Mouse (Mus musculus) stomach, postnatal 0 days (tissue): Measurements from ENCODE around the gene Nktr. TPM values are rescaled to one million over a fixed set of nuclear protein-coding genes. Genes with fewer than 3 reads are reported as not detected.

ENCODE experiments used
- ATAC-seq: fragments of 200-750 bp; cut with Nextera tagmentation; 2 replicates; pipeline ENCODE4 v1.8.0; 2017; ENCODE audit not compliant: low FRiP score, low TSS enrichment
- DNase-seq: peaks from one replicate; pipeline ENCODE4 v3.0.0-alpha.2; 2016; ENCODE audit warnings: low spot score
- H3K27ac ChIP-seq: fragments of 300-500 bp; sonication (generic); replicated peaks from 2 replicates; pipeline ENCODE4 v1.5.1; 2014; ENCODE audit warnings: mild to moderate bottlenecking, control low read depth
- H3K27me3 ChIP-seq: fragments of 300-500 bp; sonication (generic); 2 replicates; pipeline ENCODE4 v1.6.1; 2014; ENCODE audit warnings: low read length; ENCODE audit not compliant: control insufficient read depth, insufficient read depth
- H3K36me3 ChIP-seq: fragments of 300-500 bp; sonication (generic); 2 replicates; pipeline ENCODE4 v1.6.1; 2014; ENCODE audit warnings: low read length, mixed read lengths; ENCODE audit not compliant: control insufficient read depth, insufficient read depth
- H3K4me1 ChIP-seq: fragments of 300-500 bp; sonication (generic); replicated peaks from 2 replicates; pipeline ENCODE4 v1.6.1; 2014; ENCODE audit warnings: antibody characterized with exemption; ENCODE audit not compliant: control insufficient read depth, insufficient read depth
- H3K4me2 ChIP-seq: fragments of 300-500 bp; sonication (generic); replicated peaks from 2 replicates; pipeline ENCODE4 v1.6.1; 2014; ENCODE audit warnings: low read depth, mild to moderate bottlenecking, control low read depth, moderate library complexity
- H3K4me3 ChIP-seq: fragments of 300-500 bp; sonication (generic); 2 replicates; pipeline ENCODE4 v1.5.1; 2014; ENCODE audit warnings: low read depth, low read length, control low read depth
- H3K9ac ChIP-seq: fragments of 300-500 bp; sonication (generic); 2 replicates; pipeline ENCODE4 v1.6.1; 2014; ENCODE audit warnings: mild to moderate bottlenecking, low read length, control low read depth, mixed read lengths
- H3K9me3 ChIP-seq: fragments of 300-500 bp; sonication (generic); 2 replicates; pipeline ENCODE4 v1.6.1; 2016; ENCODE audit warnings: low read length; ENCODE audit not compliant: control insufficient read depth
- CTCF ChIP-seq: IDR thresholded peaks from 2 replicates; pipeline ENCODE4 v1.5.1; 2016; ENCODE audit warnings: antibody characterized with exemption, low read depth, mild to moderate bottlenecking, moderate library complexity
- EP300 ChIP-seq: optimal IDR thresholded peaks from 2 replicates; pipeline ENCODE3; 2016; ENCODE audit warnings: antibody characterized with exemption
- WGBS: fragments of 180-500 bp; shearing (Covaris S2); extraction: QIAGEN DNeasy Blood & Tissue Kit; methylation state at CpG from one replicate; pipeline ENCODE4 v1.1.7; 2014; 5-methylcytosine and 5-hydroxymethylcytosine counted together
- polyA plus RNA-seq: library from polyadenylated mRNA; unstranded; fragments of >200 nt; fragmentation: Nextera tagmentation; extraction: Ambion mirVana; gene quantifications from 2 replicates; pipeline ENCODE4 v1.2.1, GENCODE M21; 2015

Gene Nktr
- 27.7 and 32.0 TPM in 2 replicates for polyA plus RNA-seq

DNA sequence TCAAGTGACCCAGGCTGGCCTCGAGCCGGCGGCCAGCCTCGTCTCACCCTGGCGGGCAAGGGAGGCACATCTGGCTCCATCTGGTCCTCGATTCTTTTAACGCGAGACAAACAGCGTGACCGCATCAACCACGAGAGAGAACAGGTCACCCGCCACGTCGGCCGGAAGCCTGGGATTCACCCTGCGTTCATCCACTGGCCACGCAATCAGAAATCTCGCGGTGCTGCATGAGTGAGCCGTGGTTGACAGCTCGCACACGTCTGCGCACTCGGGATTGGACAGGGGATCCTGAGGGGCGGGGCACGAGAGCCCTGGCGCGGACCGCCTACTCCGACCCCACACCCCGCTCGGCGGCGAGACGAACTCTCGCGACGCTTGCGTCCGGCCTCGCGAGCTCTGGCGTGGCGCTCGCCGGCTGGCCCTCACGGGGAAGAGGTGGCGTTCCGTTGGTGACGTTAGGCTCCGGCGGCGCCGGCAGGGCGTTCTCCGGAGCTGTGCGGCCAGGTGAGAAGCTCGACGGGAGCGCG, at the start of gene Nktr:
Gene Nktr (plus strand): TSS at position 378 of the 527 bp plus-strand sequence.
- Histone ChIP-seq H3K27ac (peak within 1 kb of the TSS; percentile 99), H3K4me3 (peak within 1 kb of the TSS; percentile 88), H3K4me2 (peak within 1 kb of the TSS; percentile 65), H3K27me3 (no peaks in the 10 kb centered on the region), H3K4me1 (no peaks in the 10 kb centered on the region), H3K9me3 (0 out of 2 replicates have a peak, but pooled peaks cover 3% of the 10 kb centered on the region), H3K36me3 (no peaks in the 10 kb centered on the region), H3K9ac (peak within 1 kb of the TSS; percentile 98)
- DNase-seq (peak; percentile 99), ATAC-seq (peak; percentile 99)
- 0% methylated on average over 56 of the region's 61 CpGs for whole genome bisulfite sequencing
- TF ChIP-seq CTCF (peak; percentile 48), EP300 (peak; percentile 96)

DNA sequence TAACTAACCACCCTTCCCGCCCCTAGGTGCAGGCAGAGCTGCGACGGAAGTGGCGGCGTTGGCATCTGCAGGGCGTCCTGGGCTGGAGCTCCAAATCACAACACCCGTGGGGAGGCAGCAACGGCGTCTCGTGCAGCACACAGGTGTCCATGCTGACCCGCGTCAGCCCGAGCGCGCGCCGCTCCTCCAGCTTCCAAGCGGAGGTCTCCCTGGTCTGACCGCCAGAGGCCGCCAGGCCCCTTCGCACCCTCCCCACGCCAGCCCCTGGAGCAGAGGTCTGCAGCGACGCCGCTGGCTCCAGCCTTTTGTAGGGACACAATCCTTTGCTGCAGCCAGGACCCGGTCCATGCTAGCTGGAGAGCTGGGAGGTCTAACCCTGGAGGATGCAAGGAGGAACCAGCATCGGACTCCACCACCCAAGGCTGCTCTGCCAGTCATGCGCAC, 49.6 kb upstream of the Nktr start:
- H3K4me2 ChIP-seq, result peak overlapping the region; percentile 47
- H3K9ac ChIP-seq, result peak overlapping the region; percentile 43; the same call in 1 of the 2 replicates
- H3K36me3 ChIP-seq, result no peaks in the 10 kb centered on the region
- H3K9me3 ChIP-seq, result no peaks in the 10 kb centered on the region
- H3K4me3 ChIP-seq, result peak overlapping the region; percentile 26
- DNase-seq (peak; percentile 73), ATAC-seq (peak; percentile 63)
- no peak overlapping the region for H3K27ac ChIP-seq
- no peaks in the 10 kb centered on the region for H3K27me3 ChIP-seq
- TF ChIP-seq EP300, result no peak
- peak; percentile 87 for TF ChIP-seq CTCF
- 0 out of 2 replicates have a peak, but pooled peaks cover 2% of the 10 kb centered on the region for H3K4me1 ChIP-seq
- WGBS, result 2% methylated on average over 28 of the region's 28 CpGs

DNA sequence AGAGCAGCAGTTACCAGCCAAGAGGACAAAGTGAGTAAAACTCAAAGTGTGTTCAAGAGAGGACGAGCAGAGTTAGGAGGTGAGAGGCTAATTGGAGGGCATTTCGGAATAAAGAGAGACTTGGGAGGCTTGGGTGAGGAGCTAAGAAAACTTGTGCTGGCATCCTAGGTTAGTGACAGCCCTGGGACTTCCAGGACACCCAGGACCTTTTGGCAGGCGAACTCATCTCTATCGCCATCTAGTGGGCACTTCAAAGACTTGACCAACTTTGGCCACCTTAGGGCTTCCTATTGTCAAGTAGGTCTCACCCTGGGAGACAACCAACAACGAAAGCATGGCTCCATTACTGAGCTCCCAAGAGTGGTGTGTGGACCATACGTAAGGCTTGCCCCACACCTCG, 47.7 kb upstream of the Nktr start:
- H3K9me3 ChIP-seq, result no peaks in the 10 kb centered on the region

DNA sequence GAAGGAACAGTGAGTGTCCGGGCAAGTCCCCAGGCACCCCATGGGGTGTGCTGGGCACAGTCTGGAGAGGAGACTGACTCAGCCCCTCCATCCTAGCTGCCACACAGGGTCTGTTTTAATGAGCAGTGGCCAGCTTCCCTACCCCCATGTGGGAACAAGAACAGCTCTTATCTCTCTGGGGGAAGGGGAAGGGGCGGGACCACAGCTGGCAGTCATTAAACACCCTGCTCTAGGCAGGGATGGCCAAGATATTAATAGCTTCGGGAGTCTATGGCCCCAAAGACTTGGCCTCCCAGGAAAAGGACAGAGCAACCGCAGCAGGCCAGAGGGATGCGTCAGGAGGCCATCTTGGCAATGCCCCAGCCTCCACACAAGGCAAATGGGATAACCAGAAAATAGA, 46.7 kb upstream of the Nktr start:
- TF ChIP-seq EP300 (no peak), CTCF (no peak)
- Histone ChIP-seq H3K4me2 (no peak overlapping the region), H3K9me3 (no peaks in the 10 kb centered on the region), H3K27ac (0 out of 2 replicates have a peak overlapping the region, but pooled peaks have one; percentile 18), H3K4me3 (no peak overlapping the region), H3K36me3 (no peaks in the 10 kb centered on the region), H3K27me3 (no peaks in the 10 kb centered on the region), H3K9ac (no peak overlapping the region), H3K4me1 (0 out of 2 replicates have a peak, but pooled peaks cover 2% of the 10 kb centered on the region)
- no peak for ATAC-seq
- 42% methylated on average over 5 of the region's 5 CpGs for WGBS
- no peak for DNase-seq

More for the DNA sequence above, 47.7 kb upstream of the Nktr start:
- 32% methylated on average over 7 of the region's 7 CpGs for WGBS
- Histone ChIP-seq H3K27ac (no peak overlapping the region), H3K36me3 (no peaks in the 10 kb centered on the region), H3K9ac (no peak overlapping the region), H3K27me3 (no peaks in the 10 kb centered on the region), H3K4me3 (no peak overlapping the region), H3K4me2 (no peak overlapping the region), H3K4me1 (0 out of 2 replicates have a peak, but pooled peaks cover 2% of the 10 kb centered on the region)
- TF ChIP-seq EP300, result no peak
- TF ChIP-seq CTCF, result peak; percentile 83
- ATAC-seq, result no peak; the same call in 1 of the 2 replicates
- DNase-seq, result peak; percentile 44

DNA sequence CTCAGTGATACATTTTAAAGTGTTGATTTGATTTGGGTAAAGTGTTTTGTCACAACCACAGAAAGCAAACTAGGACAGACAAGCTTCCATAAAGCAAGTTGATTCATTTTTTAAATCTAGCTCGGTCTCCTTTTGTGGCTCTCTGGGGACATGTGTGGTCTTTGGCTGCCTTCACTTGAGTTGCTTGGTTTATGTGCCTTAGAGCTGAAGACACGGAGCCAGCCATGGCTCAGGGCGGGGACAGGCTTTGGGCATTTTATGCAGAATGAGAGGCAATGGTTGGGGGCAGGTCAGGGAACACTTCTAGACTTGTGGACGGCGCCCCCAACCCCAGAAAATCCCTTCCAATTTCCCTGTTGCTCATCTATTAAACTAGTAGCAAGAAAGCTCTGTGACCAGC, 45.3 kb upstream of the Nktr start:
- Histone ChIP-seq H3K4me1 (0 out of 2 replicates have a peak, but pooled peaks cover 2% of the 10 kb centered on the region), H3K27me3 (no peaks in the 10 kb centered on the region), H3K36me3 (no peaks in the 10 kb centered on the region), H3K27ac (no peak overlapping the region), H3K9ac (no peak overlapping the region), H3K9me3 (no peaks in the 10 kb centered on the region), H3K4me2 (no peak overlapping the region), H3K4me3 (no peak overlapping the region)
- WGBS, result 84% methylated on average over 5 of the region's 5 CpGs
- TF ChIP-seq EP300 (no peak), CTCF (no peak)
- no peak for DNase-seq
- ATAC-seq, result no peak

DNA sequence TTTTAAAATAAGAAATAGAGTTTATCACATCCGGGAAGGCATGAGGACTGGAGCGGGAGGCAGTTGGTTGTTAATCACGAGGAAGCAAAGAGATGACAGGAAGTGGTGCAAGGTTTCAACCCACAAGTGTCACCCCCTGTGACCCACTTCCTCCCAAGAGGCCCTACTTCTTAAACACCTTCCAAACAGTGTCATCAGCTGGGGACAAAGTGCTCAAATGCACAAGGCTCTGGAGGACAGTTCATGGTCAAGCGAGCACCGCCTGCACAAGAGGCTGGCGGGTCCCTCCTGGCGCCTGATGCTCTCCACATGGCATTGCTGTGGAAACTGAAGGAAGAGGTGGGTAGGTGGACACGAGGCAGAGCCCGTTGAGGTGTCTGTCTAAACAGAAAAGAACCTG, 44.0 kb upstream of the Nktr start:
- no peak for DNase-seq
- TF ChIP-seq EP300, result no peak
- no peak for TF ChIP-seq CTCF
- H3K9me3 ChIP-seq, result no peaks in the 10 kb centered on the region

More for the DNA sequence above, 44.0 kb upstream of the Nktr start:
- no peaks in the 10 kb centered on the region for H3K4me1 ChIP-seq
- H3K9ac ChIP-seq, result no peak overlapping the region
- 80% methylated on average over 9 of the region's 9 CpGs for WGBS
- H3K36me3 ChIP-seq, result no peaks in the 10 kb centered on the region
- no peak overlapping the region for H3K4me3 ChIP-seq
- H3K27ac ChIP-seq, result no peak overlapping the region
- no peak overlapping the region for H3K4me2 ChIP-seq
- H3K27me3 ChIP-seq, result no peaks in the 10 kb centered on the region
- no peak for ATAC-seq
